Mouse (Mus musculus) liver, adult 2 months (tissue): ENCODE measurements at regions not wholly inside any gene's neighbourhood (a gene's known extent, or its start where the extent isn't known, plus 50 kb on each side); places are given as distances from the start of the nearest gene placed in this dataset.

Experiments used
- CTCF ChIP-seq: fragments of 200-500 bp; IDR thresholded peaks from 2 replicates; pipeline ENCODE4 v1.5.1; 2011; ENCODE audit warnings: low read depth, low read length, control low read depth
- POLR2A ChIP-seq: fragments of 200-500 bp; IDR thresholded peaks from 2 replicates; pipeline ENCODE4 v1.6.1; 2011; ENCODE audit warnings: low read length, control low read depth; ENCODE audit not compliant: insufficient read depth; ENCODE audit errors: extremely low read depth

GRCm38 (mm10) chr6:22465926-22466325 lies 109.9 kb upstream of the Fam3c start:
- no peak for TF ChIP-seq CTCF
- no peak for TF ChIP-seq POLR2A
